Mouse (Mus musculus) heart, adult 9 months (tissue): ENCODE data around the gene Ccr1.
A peak's percentile ranks its signal among the peaks of the same experiment; 100 is the strongest.
"Not testable (repeated sequence)": the region's sequence is repeated elsewhere in the genome, so short reads cannot be mapped to it uniquely, and the experiment has no call there.

Experiments
- DNase-seq, 2 experiments: peaks; one replicate each; pipeline ENCODE4 v3.0.0; 2022; ENCODE audit warnings: low spot score in 2 of 2

The Ccr1 gene

DNA sequence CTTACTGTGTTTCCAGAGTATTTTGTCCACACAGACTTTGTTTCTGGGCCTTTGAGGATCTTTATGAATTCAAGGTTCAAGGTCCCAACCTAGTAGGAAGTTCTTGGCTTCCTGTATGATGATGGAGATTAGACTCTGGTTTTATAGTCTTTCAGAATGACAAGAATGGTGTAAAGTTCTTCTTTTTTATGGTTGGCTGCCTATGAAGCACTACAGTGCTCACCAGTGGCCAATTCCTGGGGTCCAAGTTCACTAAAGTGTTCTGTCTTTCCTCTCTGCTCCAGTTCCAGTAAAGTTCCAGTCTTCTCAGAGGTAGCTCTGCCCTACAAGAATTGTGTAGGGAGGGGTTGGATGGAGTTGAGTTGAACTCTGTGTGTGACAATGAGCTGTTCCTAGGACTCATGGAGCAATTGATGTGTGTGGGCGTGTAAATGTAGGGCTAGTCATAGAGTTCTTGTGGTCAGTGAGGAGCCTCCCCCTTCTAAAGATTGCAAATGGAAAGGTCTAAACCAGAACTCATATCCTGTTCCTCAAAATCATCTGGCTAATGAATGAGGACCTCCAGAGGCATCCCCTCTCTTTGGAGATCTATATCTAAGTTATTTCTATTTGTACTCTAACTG, at the start of gene Ccr1:
TSS of gene Ccr1 (minus strand) at position 403 of the 623 bp plus-strand sequence.
- no peak for DNase-seq

DNA sequence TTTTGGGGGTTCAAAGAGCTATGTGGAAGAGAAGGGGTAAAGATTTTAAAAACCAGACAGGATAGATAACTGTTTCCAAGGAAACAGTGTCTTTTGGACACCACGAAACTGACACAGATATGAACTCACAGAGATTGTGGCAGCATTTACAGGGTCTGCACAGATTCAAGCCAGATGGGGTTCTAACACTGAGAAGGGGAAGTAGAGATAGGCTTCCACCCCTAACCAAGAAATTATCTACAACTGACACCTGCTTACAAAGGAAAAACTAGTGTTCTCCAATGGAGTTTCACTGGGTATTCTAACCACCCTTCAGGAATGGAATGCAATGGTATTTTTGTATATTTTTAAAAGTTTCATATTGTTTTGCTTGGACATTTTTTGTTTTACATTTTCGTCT, 47.6 kb upstream of the Ccr1 start:
- no peak for DNase-seq

DNA sequence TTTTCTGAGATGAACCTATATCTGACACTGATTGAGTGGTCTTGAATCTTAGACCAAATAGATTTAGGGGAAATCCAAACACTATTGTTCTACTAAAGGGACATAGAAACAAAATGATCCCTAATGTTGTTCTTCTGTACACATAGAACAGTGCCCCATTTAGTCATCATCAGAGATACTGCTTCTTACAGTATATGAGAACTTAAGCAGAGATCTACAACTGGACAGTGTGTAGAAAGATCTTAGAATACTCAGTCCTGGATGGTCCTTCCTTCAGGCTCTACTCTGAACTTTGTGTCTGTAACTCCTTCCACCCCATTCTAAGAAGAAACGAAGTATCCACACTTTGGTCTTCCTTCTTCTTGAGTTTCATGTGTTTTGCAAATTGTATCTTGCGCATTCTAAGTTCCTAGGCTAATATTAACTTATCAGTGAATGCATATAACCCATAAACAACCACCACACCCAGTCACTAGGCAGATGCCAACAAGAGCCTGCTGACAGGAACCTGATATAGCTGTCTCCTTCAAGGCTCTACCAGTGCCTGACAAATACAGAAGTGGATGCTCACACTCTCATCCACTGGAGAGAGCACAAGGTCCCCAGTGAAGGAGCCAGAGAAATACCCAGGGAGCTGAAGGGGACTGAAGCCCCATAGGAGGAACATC, 46.6 kb upstream of the Ccr1 start:
- no peak for DNase-seq

DNA sequence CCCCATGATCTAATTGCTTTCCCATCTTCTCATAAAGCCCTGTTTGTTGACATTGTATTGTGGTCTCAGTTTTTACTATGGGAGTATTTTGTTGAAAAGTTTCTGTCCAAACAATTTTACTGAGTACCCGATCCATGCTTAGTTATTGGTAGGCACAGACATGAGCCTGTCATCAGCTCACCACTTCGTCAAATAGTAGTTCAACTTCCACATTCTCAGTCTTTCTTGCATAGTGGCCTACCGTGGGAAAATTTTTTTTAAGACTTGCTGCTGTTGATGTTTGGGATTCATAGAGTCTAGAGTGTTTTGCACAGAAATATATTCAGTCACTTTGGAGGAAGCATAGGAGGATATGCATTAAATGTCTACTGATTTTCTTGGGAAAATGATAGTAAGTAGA, 44.8 kb upstream of the Ccr1 start:
- no peak for DNase-seq

DNA sequence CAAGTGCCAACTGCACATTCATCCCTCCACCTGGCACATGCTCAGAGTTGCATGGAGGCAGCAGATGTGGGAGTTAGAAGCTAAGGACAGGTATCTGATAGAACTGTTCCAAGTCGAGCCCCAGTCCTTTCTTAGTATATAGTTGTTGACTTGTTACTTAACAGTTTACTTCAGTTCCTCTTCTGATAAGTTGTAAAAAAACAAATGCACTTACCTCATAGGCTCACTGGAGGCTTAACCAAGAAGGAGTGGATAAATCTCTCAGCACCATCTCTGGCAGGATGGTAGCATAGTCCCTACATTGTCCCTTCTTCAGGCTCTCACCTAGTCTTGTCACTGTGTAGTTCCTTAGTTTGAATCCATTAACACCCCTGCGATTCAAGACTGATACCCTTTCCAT, 44.2 kb upstream of the Ccr1 start:
- DNase-seq = no peak

DNA sequence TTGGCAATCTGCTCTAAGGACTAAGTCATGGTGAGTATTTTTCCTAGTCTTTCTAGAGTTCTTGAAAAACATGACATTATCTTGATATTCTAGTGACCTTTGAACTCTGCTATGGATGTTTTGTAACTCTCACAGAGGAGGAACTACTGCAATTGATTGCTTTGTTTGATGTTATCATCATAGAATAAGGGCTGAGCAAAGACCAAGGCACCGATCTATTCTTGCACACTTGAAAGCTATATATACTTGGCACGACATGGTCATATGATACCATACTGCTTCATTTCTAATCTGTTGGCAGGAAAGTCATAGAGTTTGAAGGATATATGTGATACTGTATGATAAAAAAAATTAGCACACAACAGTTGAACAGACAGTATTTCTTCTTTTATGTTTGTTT, 31.3 kb upstream of the Ccr1 start:
- DNase-seq = no peak

DNA sequence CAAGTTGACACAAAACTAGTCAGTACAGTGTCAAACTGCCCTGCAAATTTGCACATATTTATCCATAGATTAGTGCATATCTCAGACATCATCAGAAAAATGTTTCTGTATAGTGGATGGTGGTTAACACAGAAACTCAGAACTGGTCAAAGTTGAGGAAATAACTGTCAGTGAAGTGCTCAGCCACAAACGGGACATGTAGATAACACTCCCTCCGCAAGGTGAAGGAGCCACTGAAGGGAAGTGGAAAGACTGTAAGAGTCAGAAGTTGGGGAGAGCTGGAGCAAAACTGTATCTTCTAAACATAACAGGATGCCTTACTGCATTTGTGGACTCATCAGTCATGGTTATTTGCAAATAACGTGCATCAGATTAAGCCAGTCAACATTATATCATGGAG, 29.2 kb upstream of the Ccr1 start:
- DNase-seq = no peak

DNA sequence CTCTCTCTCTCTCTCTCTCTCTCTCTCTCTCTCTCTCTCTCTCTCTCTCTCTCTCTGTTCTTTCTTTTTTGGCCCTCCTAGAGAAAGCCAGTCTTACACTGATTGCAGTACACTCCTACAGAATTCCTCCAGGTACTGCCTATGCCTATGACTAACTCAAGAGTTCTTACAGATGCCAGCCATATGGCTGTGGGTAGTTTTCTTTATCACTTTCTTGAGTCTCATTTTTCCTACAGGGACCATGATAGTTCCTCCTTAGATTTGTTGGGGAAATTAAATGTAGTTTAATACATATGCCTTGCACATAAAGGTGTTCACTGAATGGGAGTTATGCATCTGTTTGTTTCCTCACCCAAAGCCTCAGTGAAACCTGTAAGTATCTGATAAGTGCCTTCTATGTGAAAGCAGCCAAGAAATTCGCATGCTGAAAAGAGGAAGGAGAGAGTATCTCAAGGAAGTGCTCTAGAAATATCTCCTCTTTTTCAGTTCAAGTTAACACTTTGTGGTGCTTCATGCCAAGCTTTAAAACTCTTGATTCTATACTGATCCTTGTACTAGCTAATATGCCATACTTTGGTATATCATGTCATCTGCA, 22.9 kb upstream of the Ccr1 start:
- DNase-seq = no peak

DNA sequence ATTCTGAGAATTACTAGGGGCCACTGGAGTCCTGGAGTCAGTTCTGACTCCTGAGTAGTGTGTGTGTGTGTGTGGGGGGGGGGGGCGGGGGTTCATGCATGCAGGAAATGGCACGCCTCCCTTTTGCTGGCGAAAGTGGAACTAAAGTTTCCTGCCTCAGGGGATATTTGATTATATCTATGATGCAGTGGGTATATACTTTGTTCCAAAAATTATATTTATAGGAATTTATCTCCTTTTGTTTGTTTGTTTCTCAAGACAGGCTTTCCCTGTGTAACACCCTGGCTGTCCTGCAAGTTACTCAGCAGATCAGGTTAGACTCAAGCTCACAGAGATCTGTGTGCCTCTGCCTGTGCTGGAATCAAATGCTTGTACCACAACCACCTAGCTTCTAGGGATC, 21.2 kb upstream of the Ccr1 start:
- no peak for DNase-seq

DNA sequence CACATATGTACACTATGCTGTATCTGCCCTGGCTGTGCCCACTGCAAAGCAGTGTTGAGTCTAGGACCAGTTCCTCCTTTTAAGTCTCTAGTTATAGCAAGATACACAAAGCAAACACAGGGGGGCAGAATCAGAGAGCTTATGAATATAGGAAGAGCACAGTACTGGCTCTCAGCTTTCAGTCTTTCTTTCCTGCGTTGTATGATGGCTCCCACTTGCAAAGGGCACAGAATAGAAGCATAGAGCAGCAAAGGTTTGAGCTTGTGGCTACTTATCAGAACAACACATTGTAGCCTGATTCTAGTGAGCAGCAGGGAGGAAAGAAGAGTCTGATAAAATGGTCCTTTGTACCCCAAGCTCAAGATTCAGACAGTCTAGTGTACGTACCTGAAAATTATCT, 17.7 kb upstream of the Ccr1 start:
- DNase-seq = peak; percentile 18 to 28

DNA sequence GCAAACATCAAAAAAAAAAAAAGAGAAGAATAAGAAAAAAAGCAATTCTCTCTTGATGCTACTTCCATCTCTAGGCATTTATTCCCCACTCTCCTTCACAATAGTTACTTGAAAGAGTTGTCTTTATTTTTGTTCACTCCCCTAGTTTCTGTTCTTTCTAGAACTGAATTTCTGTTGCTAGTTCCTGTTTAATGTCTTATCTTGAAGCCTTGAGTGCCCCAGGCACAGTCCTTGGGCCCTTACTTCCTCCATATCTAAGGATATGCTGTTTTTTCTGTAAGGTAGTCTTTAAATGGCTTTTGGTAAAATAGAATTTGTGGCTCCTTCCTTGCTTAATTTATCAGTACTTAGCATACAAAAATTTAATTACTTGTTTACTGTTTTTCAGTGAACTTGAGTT, 16.5 kb upstream of the Ccr1 start:
- DNase-seq = no peak

DNA sequence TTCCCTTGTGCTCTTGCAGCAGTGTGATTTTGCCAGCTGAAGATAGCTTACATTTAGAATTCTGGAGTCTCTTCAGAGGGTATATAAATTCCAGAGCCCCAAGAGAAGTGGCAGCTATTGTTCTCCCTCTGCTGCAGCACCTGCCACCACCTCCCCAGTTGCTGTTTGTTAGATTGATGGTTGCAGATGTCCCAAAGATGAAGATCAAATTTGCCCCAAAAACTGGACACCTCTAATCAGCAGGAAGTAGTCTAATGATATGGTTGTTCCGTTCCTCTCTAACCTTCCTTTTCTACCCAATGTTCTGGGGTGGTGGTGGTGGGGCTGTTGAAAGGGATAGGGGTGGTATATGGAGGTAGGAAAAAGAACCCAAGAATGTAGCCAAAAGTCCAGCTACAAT, 14.2 kb upstream of the Ccr1 start:
- no peak for DNase-seq

DNA sequence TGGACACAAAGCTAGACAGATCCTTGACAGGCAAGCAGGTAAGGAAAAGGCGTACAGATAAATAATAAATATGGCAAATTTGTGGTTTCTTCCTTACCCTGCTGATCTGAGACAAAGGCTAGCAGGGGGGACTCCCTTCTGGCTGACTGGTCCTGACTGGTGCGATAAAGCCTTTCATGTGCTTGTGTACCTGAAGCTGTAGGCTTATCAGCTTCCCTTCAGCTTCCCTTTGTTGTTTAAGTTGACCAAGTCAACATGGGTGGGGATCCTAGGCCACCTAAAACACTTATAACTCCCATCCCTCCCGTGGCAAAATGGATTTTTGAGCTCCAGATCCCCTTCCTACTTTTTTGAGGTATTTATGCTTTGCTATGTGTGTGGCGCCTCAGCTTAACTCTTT, 13.4 kb upstream of the Ccr1 start:
- no peak for DNase-seq

DNA sequence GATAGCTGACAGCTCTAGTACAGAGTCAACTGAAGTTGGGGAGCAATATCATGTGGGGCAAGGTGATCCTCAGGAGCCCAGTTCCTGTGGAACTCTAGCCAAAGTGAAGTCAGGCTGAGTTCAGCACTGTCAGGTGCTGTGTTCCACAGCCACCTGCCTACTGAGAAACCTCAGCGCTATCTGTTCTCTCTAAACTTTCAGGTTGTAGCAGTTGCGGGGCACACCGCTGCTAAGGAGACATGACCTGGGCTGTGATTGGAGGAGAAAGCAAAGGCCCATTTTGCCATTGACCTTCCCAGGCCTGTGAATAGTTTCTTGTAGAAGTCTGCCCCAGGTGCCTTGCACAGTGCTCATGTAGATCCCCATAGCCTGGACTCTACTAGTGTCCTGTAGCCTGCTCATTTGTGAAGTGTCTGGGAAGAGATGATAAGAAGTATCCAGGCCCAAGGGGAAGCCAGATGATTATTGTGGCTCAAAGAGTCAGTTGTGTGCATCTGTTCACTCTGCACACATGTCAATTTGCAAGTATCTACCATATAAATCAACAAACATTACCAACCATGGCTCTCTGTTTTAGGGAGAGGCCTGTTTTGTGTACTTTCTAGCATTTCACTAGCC, 12.5 kb upstream of the Ccr1 start:
- not testable (repeated sequence) for DNase-seq

DNA sequence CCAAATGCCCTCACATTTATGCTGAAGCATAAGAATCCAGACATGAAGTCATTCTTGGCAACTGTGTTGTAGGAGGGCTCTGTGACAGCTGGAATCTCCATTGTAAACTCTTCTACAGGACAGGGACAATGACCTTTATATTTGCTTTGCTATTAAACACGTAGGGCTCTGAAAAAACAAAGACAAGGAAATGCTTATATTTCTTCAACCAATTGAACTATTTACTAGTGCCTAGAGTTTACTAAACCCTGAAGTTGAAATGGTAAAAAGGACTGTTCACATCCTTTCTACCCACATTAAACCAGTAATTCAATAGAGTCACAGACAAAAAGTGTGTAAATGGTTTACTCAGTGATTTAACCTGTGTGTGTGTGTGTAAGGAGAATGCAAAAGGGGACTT, 9.8 kb upstream of the Ccr1 start, which contains the start of gene Ccr1l1:
TSS of gene Ccr1l1 (minus strand) at position 101 of the 400 bp plus-strand sequence.
- DNase-seq = no peak

DNA sequence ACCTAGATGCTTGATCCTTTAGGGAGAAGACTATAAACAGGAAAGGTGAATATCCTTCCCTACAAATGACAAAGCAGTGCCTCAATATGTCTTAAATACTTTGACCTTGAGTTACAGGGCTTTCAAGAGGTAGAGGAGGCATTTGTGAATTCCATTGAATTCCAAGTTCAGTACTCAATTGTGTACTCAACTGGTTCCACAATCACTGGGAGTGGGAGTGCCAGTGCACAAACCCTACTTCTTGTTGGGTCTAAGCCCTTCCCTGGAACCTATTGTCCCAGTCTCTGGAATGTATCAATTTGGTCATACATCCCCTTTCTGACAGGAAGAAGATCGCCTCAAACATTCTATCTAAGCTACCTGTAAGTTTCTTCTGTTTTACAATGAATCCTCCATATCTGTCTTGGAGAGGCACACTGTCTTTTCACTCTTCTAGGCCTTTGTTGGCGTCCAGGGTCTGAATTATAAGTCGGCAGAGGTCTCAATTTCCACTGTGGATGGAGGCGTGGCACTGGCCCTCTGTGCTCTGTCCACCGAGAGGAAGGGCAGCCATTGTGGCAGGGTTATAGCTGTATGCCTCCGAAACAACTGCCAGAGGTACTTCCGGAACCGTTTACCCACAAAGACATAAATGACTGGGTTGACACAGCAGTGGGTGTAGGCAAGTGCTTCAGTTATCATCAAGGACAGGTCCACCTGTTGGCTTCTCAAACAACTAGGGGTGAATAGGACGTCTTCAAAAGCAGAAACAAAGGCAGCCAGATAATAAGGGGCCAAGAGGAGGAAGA, 8.6 kb upstream of the Ccr1 start:
- DNase-seq = no peak

DNA sequence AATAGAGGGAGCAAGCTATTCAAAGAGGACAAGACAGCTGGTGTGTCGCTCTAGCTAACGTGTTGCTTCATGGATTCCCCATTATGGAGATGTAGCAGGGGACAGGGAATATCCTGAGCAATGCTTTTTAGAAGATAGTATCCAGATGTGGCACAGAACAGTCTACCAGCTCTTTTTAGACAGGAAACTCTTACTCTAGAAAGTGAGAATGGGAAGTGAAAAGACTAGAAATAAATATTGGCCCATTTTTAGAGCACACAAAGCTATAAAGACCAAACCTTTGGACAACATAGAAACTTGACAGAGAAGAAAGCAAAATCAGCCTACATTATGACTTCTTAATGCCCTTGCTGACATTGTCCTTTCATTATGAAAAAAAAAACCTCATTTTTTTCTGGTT, 7.1 kb upstream of the Ccr1 start:
- DNase-seq = no peak

DNA sequence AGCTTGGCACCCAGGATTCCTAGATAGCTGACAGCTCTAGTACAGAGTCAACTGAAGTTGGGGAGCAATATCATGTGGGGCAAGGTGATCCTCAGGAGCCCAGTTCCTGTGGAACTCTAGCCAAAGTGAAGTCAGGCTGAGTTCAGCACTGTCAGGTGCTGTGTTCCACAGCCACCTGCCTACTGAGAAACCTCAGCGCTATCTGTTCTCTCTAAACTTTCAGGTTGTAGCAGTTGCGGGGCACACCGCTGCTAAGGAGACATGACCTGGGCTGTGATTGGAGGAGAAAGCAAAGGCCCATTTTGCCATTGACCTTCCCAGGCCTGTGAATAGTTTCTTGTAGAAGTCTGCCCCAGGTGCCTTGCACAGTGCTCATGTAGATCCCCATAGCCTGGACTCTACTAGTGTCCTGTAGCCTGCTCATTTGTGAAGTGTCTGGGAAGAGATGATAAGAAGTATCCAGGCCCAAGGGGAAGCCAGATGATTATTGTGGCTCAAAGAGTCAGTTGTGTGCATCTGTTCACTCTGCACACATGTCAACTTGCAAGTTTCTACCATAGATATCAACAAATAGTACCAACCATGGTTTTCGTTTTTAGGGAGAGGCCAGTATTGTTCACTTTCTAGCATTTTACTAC, 1.5 kb downstream of the Ccr1 start:
- DNase-seq = not testable (repeated sequence)

DNA sequence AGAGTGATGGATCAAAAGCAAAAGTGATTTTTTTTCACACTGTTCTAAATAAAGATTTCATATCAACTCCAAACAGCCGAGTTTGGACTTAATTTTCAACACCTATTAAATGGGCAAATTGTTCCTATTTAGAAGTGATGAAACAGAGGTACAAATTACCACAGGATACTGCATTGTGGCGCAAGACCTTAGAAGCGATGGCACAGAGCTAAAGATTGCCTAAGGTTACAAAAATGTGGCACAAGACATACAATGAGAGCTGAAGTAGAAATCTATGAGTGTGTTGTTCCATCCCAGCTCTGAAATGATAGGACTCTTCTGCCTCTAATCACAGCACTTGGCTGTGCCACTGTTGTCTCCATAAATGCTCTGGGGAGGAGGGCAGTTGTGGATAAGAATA, 3.7 kb downstream of the Ccr1 start:
- no peak for DNase-seq

DNA sequence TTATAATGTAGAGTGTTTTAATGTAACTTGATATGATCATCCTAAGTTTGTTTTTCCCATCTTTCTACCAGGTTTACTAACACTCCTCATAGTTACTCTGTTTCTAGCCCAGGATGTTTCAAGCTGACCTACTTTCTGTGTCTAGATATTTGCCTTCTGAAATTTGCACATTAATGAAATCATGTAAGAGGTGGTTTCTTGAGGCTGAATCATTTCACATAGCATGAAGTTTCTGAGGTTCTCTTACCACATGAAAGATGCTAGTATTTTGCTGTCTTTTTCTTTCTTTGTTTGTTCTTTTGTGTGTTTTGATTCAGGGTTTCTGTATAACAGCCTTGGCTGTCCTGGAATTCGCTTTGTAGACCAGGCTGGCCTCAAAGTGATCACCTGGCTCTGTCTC, 8.3 kb downstream of the Ccr1 start:
- DNase-seq = no peak

DNA sequence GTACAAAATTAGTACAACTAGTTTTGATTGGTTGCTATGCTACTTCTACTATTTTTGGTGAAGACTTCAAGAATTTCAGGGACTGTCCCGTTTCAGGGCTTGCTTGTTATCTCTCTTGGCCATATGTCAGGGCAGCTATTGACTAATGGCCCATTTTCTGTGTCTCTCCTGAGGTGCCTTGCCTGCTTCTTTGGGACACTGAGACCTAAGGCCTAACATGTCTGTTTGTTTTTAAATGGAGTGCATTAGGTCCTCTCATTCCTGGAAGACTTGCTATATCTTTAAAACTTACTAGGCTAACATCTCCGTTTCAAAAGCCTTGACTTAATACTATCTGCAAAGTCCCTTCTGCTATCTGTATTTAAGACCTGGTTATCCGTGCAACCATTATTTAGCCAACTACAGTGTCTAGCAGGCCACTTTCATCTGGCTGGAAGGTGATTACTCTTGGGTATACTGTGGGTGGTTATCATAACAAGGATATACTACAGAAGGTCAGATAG, 10.5 kb downstream of the Ccr1 start:
- no peak for DNase-seq

DNA sequence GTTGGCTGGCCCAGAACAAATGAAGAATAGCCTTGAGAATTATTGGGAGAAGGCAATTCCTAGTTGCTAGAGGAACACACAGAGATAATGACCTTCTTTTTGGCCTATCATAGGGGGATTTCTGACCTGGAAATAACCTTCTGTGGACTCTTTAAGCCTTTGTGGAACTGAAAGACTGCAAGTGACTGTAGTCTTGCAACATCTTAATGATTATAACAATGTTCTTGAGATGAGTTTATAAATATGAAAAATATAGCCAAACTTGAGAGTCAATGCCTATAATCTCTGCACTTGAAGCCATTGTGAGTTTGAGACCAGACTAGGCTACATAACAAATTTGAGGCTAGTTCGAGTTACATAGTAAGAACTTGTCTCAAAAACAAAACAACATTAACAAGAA, 11.6 kb downstream of the Ccr1 start:
- DNase-seq = no peak
